Mouse (Mus musculus) small intestine, adult 2 months (tissue): ENCODE results near the gene Six5.

Experiments used
- CTCF ChIP-seq: fragments of 200-500 bp; IDR thresholded peaks from 2 replicates; pipeline ENCODE4 v1.5.1; 2012; ENCODE audit warnings: low read depth, mild to moderate bottlenecking, control low read depth, inconsistent platforms, low read length, moderate library complexity, mixed read lengths; ENCODE audit not compliant: insufficient replicate concordance, insufficient read length; ENCODE audit errors: extremely low read depth
- POLR2A ChIP-seq: fragments of 200-500 bp; IDR thresholded peaks from 2 replicates; pipeline ENCODE4 v1.6.1; 2012; ENCODE audit warnings: low read depth, mild to moderate bottlenecking, control low read depth, inconsistent platforms, low read length, moderate library complexity

- TF ChIP-seq POLR2A (no peak), CTCF (no peak; the same call in 1 of the 2 replicates)
Measured at GRCm38 (mm10) chr7:19054047-19054776, 40.2 kb upstream of the Six5 start, which contains the start of gene Rsph6a.
